Mouse (Mus musculus): Measurements from ENCODE around the gene Dnajc4. TPM values are rescaled to one million over a fixed set of nuclear protein-coding genes. Genes with fewer than 3 reads are reported as not detected.

Gene Dnajc4
- polyA plus RNA-seq, 1 experiment from 2014 or later: 10.9 TPM

DNA sequence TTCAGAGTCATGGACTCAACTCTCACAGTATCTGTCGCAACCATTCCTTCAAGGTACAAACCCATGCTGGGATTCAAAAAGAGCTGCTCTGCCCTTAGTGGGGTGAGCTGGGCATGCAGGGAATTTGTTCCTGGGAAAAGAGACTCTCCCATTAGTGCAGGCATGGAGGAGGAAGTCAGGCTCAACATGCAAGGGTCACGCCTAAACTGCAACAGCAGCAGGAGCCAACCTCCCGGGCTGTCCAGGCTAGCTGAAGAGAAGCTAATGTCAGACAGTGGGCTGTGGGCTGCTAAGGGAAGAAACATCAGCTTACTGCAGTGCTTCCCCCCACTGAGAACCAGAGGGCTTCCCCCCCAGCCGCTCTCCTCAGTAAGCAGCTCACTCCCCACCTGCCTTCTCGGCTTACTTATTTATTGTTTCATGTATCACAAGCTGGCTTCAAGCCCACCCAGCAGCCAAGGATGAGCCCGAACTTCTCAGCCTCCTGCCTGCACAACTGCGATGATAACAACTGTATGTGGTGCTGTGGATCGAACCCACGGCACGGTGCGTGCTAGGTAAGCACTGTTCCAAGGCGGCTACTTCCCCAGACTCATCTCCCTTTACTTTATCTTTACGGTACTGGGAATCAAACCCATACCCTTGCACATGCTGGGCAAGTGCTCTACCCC lies 20.0 kb downstream of the Dnajc4 start:
- no peak for ATAC-seq
- Histone ChIP-seq H3K9ac (replicated peaks) (no peak overlapping the region), H3K27me3 (ENCODE audit: insufficient read depth, low read length) (no peaks in the 10 kb centered on the region), H3K4me1 (ENCODE audit: insufficient read depth) (peaks cover 46% of the 10 kb centered on the region), H3K4me3 (ENCODE audit: low read depth, low read length) (no peak overlapping the region), H3K4me2 (ENCODE audit: low read depth, low read length) (no peak overlapping the region), H3K36me3 (replicated peaks; ENCODE audit: insufficient read depth, low read length) (peaks cover 2% of the 10 kb centered on the region), H3K27ac (ENCODE audit: low read depth) (no peak overlapping the region), H3K9me3 (ENCODE audit: low read length) (no peaks in the 10 kb centered on the region)
- WGBS (ENCODE audit: insufficient replicate concordance): 77% methylated on average over 13 of the region's 13 CpGs
- no peak for DNase-seq
- TF ChIP-seq EP300 (IDR thresholded peaks at IDR 0.05; ENCODE audit: low read depth) (no peak), CTCF (IDR thresholded peaks at IDR 0.05; ENCODE audit: low read depth) (no peak)

DNA sequence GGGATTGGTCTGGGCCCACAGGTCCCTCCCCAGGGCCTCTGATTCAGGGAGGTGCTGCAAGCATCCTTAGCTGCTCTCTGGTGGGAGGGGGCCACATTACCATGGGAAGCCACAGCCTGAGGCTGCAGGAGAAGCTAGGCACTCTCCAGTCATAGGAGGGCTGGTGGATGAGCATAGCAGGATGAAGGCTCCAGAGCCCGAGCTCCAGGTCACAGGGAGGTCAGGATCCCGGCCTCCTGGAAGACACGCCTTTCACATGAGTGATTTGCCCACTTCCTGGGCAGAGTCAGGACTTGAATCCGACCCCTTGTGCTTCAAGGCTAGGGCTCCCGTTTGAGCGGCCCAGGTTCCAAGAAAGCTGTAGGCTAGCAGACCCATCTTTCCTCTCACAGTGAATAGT lies 20.7 kb downstream of the Dnajc4 start:
- Histone ChIP-seq H3K36me3 (replicated peaks; ENCODE audit: insufficient read depth, low read length) (no peaks in the 10 kb centered on the region), H3K27ac (ENCODE audit: low read depth) (no peak overlapping the region), H3K9me3 (ENCODE audit: low read length) (no peaks in the 10 kb centered on the region), H3K4me3 (ENCODE audit: low read depth, low read length) (no peak overlapping the region), H3K27me3 (ENCODE audit: insufficient read depth, low read length) (no peaks in the 10 kb centered on the region), H3K4me2 (ENCODE audit: low read depth, low read length) (no peak overlapping the region), H3K4me1 (ENCODE audit: insufficient read depth) (peaks cover 43% of the 10 kb centered on the region), H3K9ac (replicated peaks) (no peak overlapping the region)
- TF ChIP-seq EP300 (IDR thresholded peaks at IDR 0.05; ENCODE audit: low read depth) (no peak), CTCF (IDR thresholded peaks at IDR 0.05; ENCODE audit: low read depth) (no peak)
- DNase-seq: no peak
- 60% methylated on average over 6 of the region's 6 CpGs for WGBS (ENCODE audit: insufficient replicate concordance)
- ATAC-seq: no peak

DNA sequence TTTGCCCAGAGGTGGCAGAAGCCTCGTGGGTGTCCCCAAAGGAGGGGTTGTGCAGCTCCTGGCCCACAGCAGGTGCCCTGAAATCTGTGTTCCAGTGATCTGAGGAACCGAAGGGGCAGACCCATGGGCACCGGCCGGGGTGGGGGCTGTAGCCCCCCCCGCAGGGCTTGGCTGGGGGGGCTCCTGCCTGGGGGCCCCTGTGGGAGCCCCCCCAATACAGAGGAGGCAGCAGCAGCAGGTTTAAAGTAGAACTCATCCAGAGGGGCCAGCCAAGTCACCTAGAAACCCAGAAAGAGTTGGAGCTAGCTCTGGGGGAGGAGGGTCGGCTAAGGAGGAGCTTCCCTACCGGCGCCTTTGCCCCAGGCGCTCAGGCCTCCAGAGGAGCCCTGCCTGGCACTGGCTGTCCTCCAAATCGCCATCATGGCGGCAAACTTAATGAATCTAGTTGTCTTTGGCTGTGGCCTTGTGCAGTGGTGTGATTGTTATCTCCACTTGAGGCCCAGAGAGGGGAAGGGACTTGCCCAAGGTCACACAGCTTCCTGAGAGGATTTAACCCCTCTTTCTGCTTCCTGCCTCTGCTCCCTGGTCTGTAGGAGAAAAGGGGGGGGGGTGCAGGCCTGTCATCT lies 21.8 kb downstream of the Dnajc4 start:
- H3K27ac ChIP-seq (ENCODE audit: low read depth): no peak overlapping the region

GRCm38 (mm10) chr19:6969665-6970381 lies 22.5 kb downstream of the Dnajc4 start:
- no peak overlapping the region for H3K27ac ChIP-seq (ENCODE audit: low read depth)
- peak; percentile 79 for TF ChIP-seq CTCF (IDR thresholded peaks at IDR 0.05; ENCODE audit: low read depth)
- no peak for TF ChIP-seq EP300 (IDR thresholded peaks at IDR 0.05; ENCODE audit: low read depth)
- H3K27me3 ChIP-seq (ENCODE audit: insufficient read depth, low read length): no peaks in the 10 kb centered on the region
- WGBS (ENCODE audit: insufficient replicate concordance): 1% methylated on average over 44 of the region's 55 CpGs
- peak; percentile 75 for ATAC-seq
- peak overlapping the region; percentile 62 for H3K4me3 ChIP-seq (ENCODE audit: low read depth, low read length)
- H3K9me3 ChIP-seq (ENCODE audit: low read length): no peaks in the 10 kb centered on the region
- H3K9ac ChIP-seq (replicated peaks): peak overlapping the region; percentile 69
- peak; percentile 89 for DNase-seq
- H3K36me3 ChIP-seq (replicated peaks; ENCODE audit: insufficient read depth, low read length): peaks cover 9% of the 10 kb centered on the region
- H3K4me1 ChIP-seq (ENCODE audit: insufficient read depth): peaks cover 31% of the 10 kb centered on the region
- H3K4me2 ChIP-seq (ENCODE audit: low read depth, low read length): peak overlapping the region; percentile 80

More for the DNA sequence above, 21.8 kb downstream of the Dnajc4 start:
- H3K9me3 ChIP-seq (ENCODE audit: low read length): no peaks in the 10 kb centered on the region
- H3K27me3 ChIP-seq (ENCODE audit: insufficient read depth, low read length): no peaks in the 10 kb centered on the region
- TF ChIP-seq EP300 (IDR thresholded peaks at IDR 0.05; ENCODE audit: low read depth) (no peak), CTCF (IDR thresholded peaks at IDR 0.05; ENCODE audit: low read depth) (no peak)
- no peak overlapping the region; the same call in 1 of the 2 replicates for H3K9ac ChIP-seq (replicated peaks)
- 0 out of 2 replicates have a peak, but pooled peaks cover 5% of the 10 kb centered on the region for H3K36me3 ChIP-seq (replicated peaks; ENCODE audit: insufficient read depth, low read length)
- DNase-seq (no peak), ATAC-seq (no peak)
- WGBS (ENCODE audit: insufficient replicate concordance): 32% methylated on average over 11 of the region's 11 CpGs
- peak overlapping the region; percentile 80 for H3K4me2 ChIP-seq (ENCODE audit: low read depth, low read length)
- no peak overlapping the region for H3K4me3 ChIP-seq (ENCODE audit: low read depth, low read length)
- peaks cover 32% of the 10 kb centered on the region for H3K4me1 ChIP-seq (ENCODE audit: insufficient read depth)

DNA sequence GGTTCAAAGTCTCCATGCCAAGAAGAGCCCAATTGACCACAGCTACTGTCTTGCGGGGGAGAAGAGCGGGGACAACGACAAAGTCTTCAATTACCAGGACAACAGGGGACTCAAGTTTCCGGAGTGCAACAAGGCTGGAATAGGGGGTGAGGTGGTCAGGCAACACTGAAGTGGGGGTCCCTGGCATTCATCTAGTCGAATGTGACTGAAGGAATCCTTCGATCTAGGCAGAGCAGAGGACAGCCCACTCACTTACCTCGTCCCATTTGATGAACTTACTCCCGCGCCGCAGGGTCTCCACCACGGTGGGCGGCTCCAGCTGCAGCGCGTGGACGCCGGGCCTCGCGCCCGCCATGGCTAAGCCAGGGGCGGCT lies 23.1 kb downstream of the Dnajc4 start:
- Histone ChIP-seq H3K4me2 (ENCODE audit: low read depth, low read length) (peak overlapping the region; percentile 80), H3K27me3 (ENCODE audit: insufficient read depth, low read length) (no peaks in the 10 kb centered on the region), H3K9me3 (ENCODE audit: low read length) (no peaks in the 10 kb centered on the region), H3K9ac (replicated peaks) (peak overlapping the region; percentile 69), H3K27ac (ENCODE audit: low read depth) (no peak overlapping the region), H3K36me3 (replicated peaks; ENCODE audit: insufficient read depth, low read length) (peaks cover 14% of the 10 kb centered on the region), H3K4me3 (ENCODE audit: low read depth, low read length) (peak overlapping the region; percentile 62), H3K4me1 (ENCODE audit: insufficient read depth) (peaks cover 31% of the 10 kb centered on the region)
- WGBS (ENCODE audit: insufficient replicate concordance): under 1% methylated on average over 20 of the region's 20 CpGs
- no peak for TF ChIP-seq CTCF (IDR thresholded peaks at IDR 0.05; ENCODE audit: low read depth)
- no peak for ATAC-seq
- DNase-seq: no peak

Measured in liver, postnatal 0 days (tissue).